Mouse (Mus musculus) stomach, postnatal 0 days (tissue): ENCODE results near the gene Dscam. TPM values are rescaled to one million over a fixed set of nuclear protein-coding genes. Genes with fewer than 3 reads are reported as not detected.

Experiments used
- ATAC-seq: fragments of 200-750 bp; cut with Nextera tagmentation; 2 replicates; pipeline ENCODE4 v1.8.0; 2017; ENCODE audit not compliant: low FRiP score, low TSS enrichment
- DNase-seq: peaks from one replicate; pipeline ENCODE4 v3.0.0-alpha.2; 2016; ENCODE audit warnings: low spot score
- H3K27ac ChIP-seq: fragments of 300-500 bp; sonication (generic); replicated peaks from 2 replicates; pipeline ENCODE4 v1.5.1; 2014; ENCODE audit warnings: mild to moderate bottlenecking, control low read depth
- H3K27me3 ChIP-seq: fragments of 300-500 bp; sonication (generic); 2 replicates; pipeline ENCODE4 v1.6.1; 2014; ENCODE audit warnings: low read length; ENCODE audit not compliant: control insufficient read depth, insufficient read depth
- H3K36me3 ChIP-seq: fragments of 300-500 bp; sonication (generic); 2 replicates; pipeline ENCODE4 v1.6.1; 2014; ENCODE audit warnings: low read length, mixed read lengths; ENCODE audit not compliant: control insufficient read depth, insufficient read depth
- H3K4me1 ChIP-seq: fragments of 300-500 bp; sonication (generic); replicated peaks from 2 replicates; pipeline ENCODE4 v1.6.1; 2014; ENCODE audit warnings: antibody characterized with exemption; ENCODE audit not compliant: control insufficient read depth, insufficient read depth
- H3K4me2 ChIP-seq: fragments of 300-500 bp; sonication (generic); replicated peaks from 2 replicates; pipeline ENCODE4 v1.6.1; 2014; ENCODE audit warnings: low read depth, mild to moderate bottlenecking, control low read depth, moderate library complexity
- H3K4me3 ChIP-seq: fragments of 300-500 bp; sonication (generic); 2 replicates; pipeline ENCODE4 v1.5.1; 2014; ENCODE audit warnings: low read depth, low read length, control low read depth
- H3K9ac ChIP-seq: fragments of 300-500 bp; sonication (generic); 2 replicates; pipeline ENCODE4 v1.6.1; 2014; ENCODE audit warnings: mild to moderate bottlenecking, low read length, control low read depth, mixed read lengths
- H3K9me3 ChIP-seq: fragments of 300-500 bp; sonication (generic); 2 replicates; pipeline ENCODE4 v1.6.1; 2016; ENCODE audit warnings: low read length; ENCODE audit not compliant: control insufficient read depth
- CTCF ChIP-seq: IDR thresholded peaks from 2 replicates; pipeline ENCODE4 v1.5.1; 2016; ENCODE audit warnings: antibody characterized with exemption, low read depth, mild to moderate bottlenecking, moderate library complexity
- EP300 ChIP-seq: optimal IDR thresholded peaks from 2 replicates; pipeline ENCODE3; 2016; ENCODE audit warnings: antibody characterized with exemption
- WGBS: fragments of 180-500 bp; shearing (Covaris S2); extraction: QIAGEN DNeasy Blood & Tissue Kit; methylation state at CpG from one replicate; pipeline ENCODE4 v1.1.7; 2014; 5-methylcytosine and 5-hydroxymethylcytosine counted together
- polyA plus RNA-seq: library from polyadenylated mRNA; unstranded; fragments of >200 nt; fragmentation: Nextera tagmentation; extraction: Ambion mirVana; gene quantifications from 2 replicates; pipeline ENCODE4 v1.2.1, GENCODE M21; 2015

Gene Dscam
- polyA plus RNA-seq, 1 experiment from 2014 or later = 0.13 TPM

- Histone ChIP-seq H3K4me2 (no peak overlapping the region), H3K4me1 (no peaks in the 10 kb centered on the region), H3K36me3 (no peaks in the 10 kb centered on the region), H3K9ac (no peak overlapping the region), H3K4me3 (no peak overlapping the region), H3K27ac (no peak overlapping the region), H3K9me3 (no peaks in the 10 kb centered on the region), H3K27me3 (no peaks in the 10 kb centered on the region)
- 65% methylated on average over 2 of the region's 2 CpGs for WGBS
- no peak for TF ChIP-seq EP300
- TF ChIP-seq CTCF = peak; percentile 32; the same call in 1 of the 2 replicates
- no peak for DNase-seq
- no peak for ATAC-seq
Measured at GRCm38 (mm10) chr16:96753164-96753780, 417.3 kb downstream of the Dscam start.

- TF ChIP-seq EP300 (no peak), CTCF (no peak)
- 79% methylated on average over 5 of the region's 5 CpGs for WGBS
- no peak overlapping the region for H3K9ac ChIP-seq
- no peaks in the 10 kb centered on the region for H3K4me1 ChIP-seq
- no peaks in the 10 kb centered on the region for H3K27me3 ChIP-seq
- ATAC-seq = no peak
- H3K27ac ChIP-seq = no peak overlapping the region
- H3K4me3 ChIP-seq = no peak overlapping the region
- DNase-seq = no peak
- H3K36me3 ChIP-seq = no peaks in the 10 kb centered on the region
- H3K9me3 ChIP-seq = no peaks in the 10 kb centered on the region
- no peak overlapping the region for H3K4me2 ChIP-seq
Measured at GRCm38 (mm10) chr16:96742475-96743255, 427.9 kb downstream of the Dscam start.

- H3K36me3 ChIP-seq = no peaks in the 10 kb centered on the region
- H3K27me3 ChIP-seq = no peaks in the 10 kb centered on the region
- H3K9ac ChIP-seq = no peak overlapping the region
- no peak overlapping the region for H3K4me2 ChIP-seq
- TF ChIP-seq CTCF (no peak), EP300 (no peak)
- no peak overlapping the region for H3K4me3 ChIP-seq
- no peaks in the 10 kb centered on the region for H3K9me3 ChIP-seq
- DNase-seq (no peak), ATAC-seq (no peak)
- 69% methylated on average over 1 of the region's 1 CpGs for WGBS
- no peaks in the 10 kb centered on the region for H3K4me1 ChIP-seq
- no peak overlapping the region for H3K27ac ChIP-seq
Measured at GRCm38 (mm10) chr16:96741336-96741735, 429.2 kb downstream of the Dscam start.

GRCm38 (mm10) chr16:96740073-96741055 lies 430.2 kb downstream of the Dscam start:
- TF ChIP-seq CTCF (no peak), EP300 (no peak)
- Histone ChIP-seq H3K4me2 (no peak overlapping the region), H3K4me3 (no peak overlapping the region), H3K9me3 (no peaks in the 10 kb centered on the region), H3K9ac (no peak overlapping the region), H3K4me1 (no peaks in the 10 kb centered on the region), H3K27me3 (no peaks in the 10 kb centered on the region), H3K36me3 (no peaks in the 10 kb centered on the region), H3K27ac (no peak overlapping the region)
- ATAC-seq (no peak), DNase-seq (no peak)
- 75% methylated on average over 7 of the region's 7 CpGs for WGBS

- Histone ChIP-seq H3K9me3 (no peaks in the 10 kb centered on the region), H3K4me1 (no peaks in the 10 kb centered on the region), H3K4me2 (no peak overlapping the region), H3K9ac (no peak overlapping the region), H3K27ac (no peak overlapping the region), H3K4me3 (no peak overlapping the region), H3K27me3 (no peaks in the 10 kb centered on the region), H3K36me3 (no peaks in the 10 kb centered on the region)
- TF ChIP-seq EP300 (no peak), CTCF (no peak)
- no peak for DNase-seq
- ATAC-seq = no peak
- 83% methylated on average over 1 of the region's 1 CpGs for WGBS
Measured at GRCm38 (mm10) chr16:96736501-96736900, 434.1 kb downstream of the Dscam start.
